Mouse (Mus musculus): ENCODE measurements around the gene Atp10b. TPM values are rescaled to one million over a fixed set of nuclear protein-coding genes. Genes with fewer than 3 reads are reported as not detected.
A peak's percentile ranks its signal among the peaks of the same experiment; 100 is the strongest.

The Atp10b gene
- polyA plus RNA-seq, 1 experiment, result 12.0 TPM

- H3K4me3 ChIP-seq (ENCODE audit: low read depth, low read length), result no peak overlapping the region
- peak overlapping the region; percentile 97 for H3K27ac ChIP-seq (ENCODE audit: insufficient read depth, low read depth, low read length)
- WGBS, result 20% methylated on average over 6 of the region's 6 CpGs
- TF ChIP-seq POLR2A (IDR thresholded peaks at IDR 0.05; ENCODE audit: low read depth, low read length) (no peak), CTCF (IDR thresholded peaks at IDR 0.05; ENCODE audit: extremely low read depth, insufficient read length, insufficient replicate concordance, low read depth, low read length) (no peak)
- no peaks in the 10 kb centered on the region for H3K27me3 ChIP-seq (ENCODE audit: control insufficient read depth, insufficient read depth, low read length)
- H3K4me1 ChIP-seq (ENCODE audit: control insufficient read depth, insufficient read depth, insufficient read length, low read length), result peaks cover 24% of the 10 kb centered on the region; the same call in 1 of the 2 replicates
- H3K36me3 ChIP-seq (ENCODE audit: control insufficient read depth, insufficient read depth, low read length), result peaks cover 21% of the 10 kb centered on the region
Observed at GRCm38 (mm10) chr11:43174359-43175116, 24.9 kb downstream of the Atp10b start.

- Histone ChIP-seq H3K4me3 (ENCODE audit: low read depth, low read length) (no peak overlapping the region), H3K36me3 (ENCODE audit: control insufficient read depth, insufficient read depth, low read length) (peaks cover 12% of the 10 kb centered on the region), H3K27me3 (ENCODE audit: control insufficient read depth, insufficient read depth, low read length) (no peaks in the 10 kb centered on the region), H3K4me1 (ENCODE audit: control insufficient read depth, insufficient read depth, insufficient read length, low read length) (peaks cover 10% of the 10 kb centered on the region), H3K27ac (ENCODE audit: insufficient read depth, low read depth, low read length) (no peak overlapping the region)
- TF ChIP-seq POLR2A (IDR thresholded peaks at IDR 0.05; ENCODE audit: low read depth, low read length), result no peak
- no peak for TF ChIP-seq CTCF (IDR thresholded peaks at IDR 0.05; ENCODE audit: extremely low read depth, insufficient read length, insufficient replicate concordance, low read depth, low read length)
- WGBS, result 49% methylated on average over 2 of the region's 2 CpGs
Observed at GRCm38 (mm10) chr11:43182401-43182800, 32.7 kb downstream of the Atp10b start.

- Histone ChIP-seq H3K36me3 (ENCODE audit: control insufficient read depth, insufficient read depth, low read length) (peaks cover 12% of the 10 kb centered on the region), H3K27me3 (ENCODE audit: control insufficient read depth, insufficient read depth, low read length) (no peaks in the 10 kb centered on the region), H3K27ac (ENCODE audit: insufficient read depth, low read depth, low read length) (peak overlapping the region; percentile 81), H3K4me3 (ENCODE audit: low read depth, low read length) (no peak overlapping the region), H3K4me1 (ENCODE audit: control insufficient read depth, insufficient read depth, insufficient read length, low read length) (peaks cover 10% of the 10 kb centered on the region)
- TF ChIP-seq POLR2A (IDR thresholded peaks at IDR 0.05; ENCODE audit: low read depth, low read length) (no peak), CTCF (IDR thresholded peaks at IDR 0.05; ENCODE audit: extremely low read depth, insufficient read length, insufficient replicate concordance, low read depth, low read length) (no peak)
- WGBS, result 15% methylated on average over 1 of the region's 1 CpGs
Observed at GRCm38 (mm10) chr11:43182816-43183215, 33.1 kb downstream of the Atp10b start.

GRCm38 (mm10) chr11:43183457-43183856 lies 33.8 kb downstream of the Atp10b start:
- Histone ChIP-seq H3K27ac (ENCODE audit: insufficient read depth, low read depth, low read length) (peak overlapping the region; percentile 81), H3K4me3 (ENCODE audit: low read depth, low read length) (no peak overlapping the region), H3K4me1 (ENCODE audit: control insufficient read depth, insufficient read depth, insufficient read length, low read length) (peaks cover 12% of the 10 kb centered on the region), H3K27me3 (ENCODE audit: control insufficient read depth, insufficient read depth, low read length) (no peaks in the 10 kb centered on the region), H3K36me3 (ENCODE audit: control insufficient read depth, insufficient read depth, low read length) (peaks cover 12% of the 10 kb centered on the region)
- WGBS, result 69% methylated on average over 4 of the region's 4 CpGs
- no peak for TF ChIP-seq POLR2A (IDR thresholded peaks at IDR 0.05; ENCODE audit: low read depth, low read length)
- TF ChIP-seq CTCF (IDR thresholded peaks at IDR 0.05; ENCODE audit: extremely low read depth, insufficient read length, insufficient replicate concordance, low read depth, low read length), result no peak

- peak overlapping the region; percentile 53 for H3K27ac ChIP-seq (ENCODE audit: insufficient read depth, low read depth, low read length)
Observed at GRCm38 (mm10) chr11:43186291-43186690, 36.6 kb downstream of the Atp10b start.

GRCm38 (mm10) chr11:43189817-43190593 lies 40.3 kb downstream of the Atp10b start:
- H3K4me3 ChIP-seq (ENCODE audit: low read depth, low read length), result no peak overlapping the region
- TF ChIP-seq POLR2A (IDR thresholded peaks at IDR 0.05; ENCODE audit: low read depth, low read length), result no peak
- TF ChIP-seq CTCF (IDR thresholded peaks at IDR 0.05; ENCODE audit: extremely low read depth, insufficient read length, insufficient replicate concordance, low read depth, low read length), result no peak
- no peak overlapping the region for H3K27ac ChIP-seq (ENCODE audit: insufficient read depth, low read depth, low read length)
- peaks cover 2% of the 10 kb centered on the region; the same call in 1 of the 2 replicates for H3K4me1 ChIP-seq (ENCODE audit: control insufficient read depth, insufficient read depth, insufficient read length, low read length)
- peaks cover 34% of the 10 kb centered on the region for H3K36me3 ChIP-seq (ENCODE audit: control insufficient read depth, insufficient read depth, low read length)
- WGBS, result 90% methylated on average over 3 of the region's 3 CpGs
- H3K27me3 ChIP-seq (ENCODE audit: control insufficient read depth, insufficient read depth, low read length), result no peaks in the 10 kb centered on the region

More at GRCm38 (mm10) chr11:43186291-43186690, 36.6 kb downstream of the Atp10b start:
- 48% methylated on average over 6 of the region's 6 CpGs for WGBS
- H3K27me3 ChIP-seq (ENCODE audit: control insufficient read depth, insufficient read depth, low read length), result no peaks in the 10 kb centered on the region
- peaks cover 22% of the 10 kb centered on the region for H3K36me3 ChIP-seq (ENCODE audit: control insufficient read depth, insufficient read depth, low read length)
- H3K4me1 ChIP-seq (ENCODE audit: control insufficient read depth, insufficient read depth, insufficient read length, low read length), result peaks cover 12% of the 10 kb centered on the region
- TF ChIP-seq CTCF (IDR thresholded peaks at IDR 0.05; ENCODE audit: extremely low read depth, insufficient read length, insufficient replicate concordance, low read depth, low read length) (no peak), POLR2A (IDR thresholded peaks at IDR 0.05; ENCODE audit: low read depth, low read length) (no peak)
- no peak overlapping the region for H3K4me3 ChIP-seq (ENCODE audit: low read depth, low read length)

GRCm38 (mm10) chr11:43198811-43199210 lies 49.1 kb downstream of the Atp10b start:
- no peaks in the 10 kb centered on the region for H3K27me3 ChIP-seq (ENCODE audit: control insufficient read depth, insufficient read depth, low read length)
- peak overlapping the region; percentile 88 for H3K27ac ChIP-seq (ENCODE audit: insufficient read depth, low read depth, low read length)
- TF ChIP-seq POLR2A (IDR thresholded peaks at IDR 0.05; ENCODE audit: low read depth, low read length), result no peak
- no peak for TF ChIP-seq CTCF (IDR thresholded peaks at IDR 0.05; ENCODE audit: extremely low read depth, insufficient read length, insufficient replicate concordance, low read depth, low read length)
- WGBS, result 27% methylated on average over 2 of the region's 2 CpGs
- peaks cover 72% of the 10 kb centered on the region for H3K36me3 ChIP-seq (ENCODE audit: control insufficient read depth, insufficient read depth, low read length)
- H3K4me1 ChIP-seq (ENCODE audit: control insufficient read depth, insufficient read depth, insufficient read length, low read length), result peaks cover 10% of the 10 kb centered on the region; the same call in 1 of the 2 replicates
- no peak overlapping the region for H3K4me3 ChIP-seq (ENCODE audit: low read depth, low read length)
